Mouse (Mus musculus): ENCODE data around the gene Fras1.

Gene Fras1

DNA sequence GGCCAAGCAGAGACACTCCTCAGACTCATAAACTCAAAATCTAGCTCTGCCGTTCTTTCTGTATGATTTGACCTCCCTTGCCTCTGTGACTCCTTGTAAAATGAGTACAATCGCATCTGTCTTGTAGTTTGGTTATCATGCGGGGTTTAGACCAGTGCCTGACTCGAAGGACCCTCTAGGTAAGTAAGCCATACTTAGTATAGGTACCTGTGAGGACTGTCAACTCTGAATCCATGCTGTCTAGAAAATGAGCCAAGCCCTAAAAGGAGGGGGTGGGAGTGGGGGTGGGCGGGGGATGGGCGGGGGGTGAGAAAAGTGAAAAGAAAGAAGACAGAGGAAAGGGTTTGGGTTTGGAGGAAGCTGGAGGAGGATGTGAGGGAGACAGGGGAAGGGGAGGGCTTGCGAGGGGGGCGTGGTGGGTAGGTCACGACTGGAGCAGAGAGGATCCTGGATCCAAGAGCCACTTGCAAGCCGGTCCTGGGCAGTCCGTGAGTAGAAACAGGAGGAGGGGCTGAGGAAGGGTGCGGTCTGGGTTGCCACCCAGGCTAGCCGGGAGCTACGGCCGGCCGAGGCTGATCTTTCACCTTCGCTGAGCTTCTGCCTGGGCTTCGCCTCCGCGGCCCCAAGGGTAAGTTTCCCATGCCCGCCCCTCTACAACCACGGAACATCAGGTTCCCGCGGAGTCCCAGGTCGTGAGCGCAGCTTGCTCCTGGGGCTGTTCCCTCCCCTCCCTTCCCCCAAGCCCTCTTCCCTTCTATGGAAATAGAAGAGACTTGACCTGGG, 419.4 kb downstream of the Fras1 start, which contains the start of gene Anxa3:
Gene Anxa3, plus strand, starts transcription at position 404 of the 783 bp plus-strand sequence.
- DNase-seq (ENCODE audit: low spot score): no peak

- DNase-seq (ENCODE audit: low spot score): no peak
These were observed 420.3 kb downstream of the Fras1 start for GRCm38 (mm10) chr5:96793953-96794635.

- DNase-seq (ENCODE audit: low spot score): no peak
These were observed 422.0 kb downstream of the Fras1 start for GRCm38 (mm10) chr5:96795752-96796151.

DNA sequence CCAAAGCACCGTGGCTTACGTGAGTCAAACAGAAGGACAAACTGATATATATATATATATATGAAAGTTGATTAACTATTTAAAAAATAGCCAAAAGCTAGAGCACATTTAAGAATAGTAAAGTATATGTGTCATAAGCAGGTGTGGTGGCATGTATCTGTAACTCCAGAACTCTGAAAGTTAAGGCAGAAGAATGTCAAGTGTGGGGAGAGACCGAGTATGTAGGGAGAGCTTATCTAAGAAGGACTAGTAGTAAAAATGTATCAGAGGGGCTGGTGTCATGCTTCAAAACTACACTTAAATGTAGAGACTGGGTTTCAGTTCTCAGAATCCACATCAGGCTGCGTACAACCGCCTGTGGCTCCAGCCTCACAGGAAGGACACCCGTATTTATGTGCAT, 423.7 kb downstream of the Fras1 start:
- no peak for DNase-seq (ENCODE audit: low spot score)

DNA sequence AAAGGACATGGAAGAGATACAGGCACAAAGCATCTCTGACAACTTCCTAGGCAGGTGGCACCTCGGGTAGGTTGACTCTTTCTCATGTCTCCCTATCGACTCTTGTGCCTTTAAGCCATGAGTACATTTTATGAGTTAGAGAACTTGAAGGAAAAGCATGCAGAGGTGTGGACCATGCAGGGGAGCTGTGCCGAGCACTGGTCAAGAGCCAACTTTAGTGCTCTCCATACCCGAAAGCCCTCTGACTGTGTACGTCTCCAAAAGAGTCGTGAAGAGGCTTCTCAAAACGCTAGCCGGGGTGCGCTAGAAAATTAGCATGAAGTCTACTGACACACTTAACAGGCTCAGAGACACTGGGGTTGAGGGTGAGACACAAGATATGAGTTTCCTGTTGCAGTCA, 425.4 kb downstream of the Fras1 start:
- no peak for DNase-seq (ENCODE audit: low spot score)

DNA sequence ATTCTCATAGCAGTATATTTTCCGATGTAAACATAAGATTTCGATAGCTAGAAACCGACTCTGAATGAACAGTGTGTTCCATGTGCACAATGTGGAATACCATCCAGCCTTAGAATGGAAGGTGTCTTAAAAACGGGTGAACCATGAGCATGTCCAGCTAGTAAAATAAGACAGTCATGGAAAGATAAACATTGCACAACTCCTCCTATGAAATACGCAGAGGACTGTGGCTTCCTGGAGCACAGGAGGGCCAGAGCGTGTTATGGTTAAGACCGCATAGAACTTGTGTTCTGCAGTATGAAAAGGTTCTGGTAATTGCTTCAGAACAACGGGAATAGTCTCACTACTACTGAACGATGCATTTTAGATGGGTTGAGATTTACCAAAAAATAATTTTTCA, 426.2 kb downstream of the Fras1 start:
- no peak for DNase-seq (ENCODE audit: low spot score)

- no peak for DNase-seq (ENCODE audit: low spot score)
These were observed 428.4 kb downstream of the Fras1 start for GRCm38 (mm10) chr5:96802185-96802584.

GRCm38 (mm10) chr5:96803091-96803490, 429.3 kb downstream of the Fras1 start:
- no peak for DNase-seq (ENCODE audit: low spot score)

GRCm38 (mm10) chr5:96804304-96804703, 430.5 kb downstream of the Fras1 start:
- no peak for DNase-seq (ENCODE audit: low spot score)

DNA sequence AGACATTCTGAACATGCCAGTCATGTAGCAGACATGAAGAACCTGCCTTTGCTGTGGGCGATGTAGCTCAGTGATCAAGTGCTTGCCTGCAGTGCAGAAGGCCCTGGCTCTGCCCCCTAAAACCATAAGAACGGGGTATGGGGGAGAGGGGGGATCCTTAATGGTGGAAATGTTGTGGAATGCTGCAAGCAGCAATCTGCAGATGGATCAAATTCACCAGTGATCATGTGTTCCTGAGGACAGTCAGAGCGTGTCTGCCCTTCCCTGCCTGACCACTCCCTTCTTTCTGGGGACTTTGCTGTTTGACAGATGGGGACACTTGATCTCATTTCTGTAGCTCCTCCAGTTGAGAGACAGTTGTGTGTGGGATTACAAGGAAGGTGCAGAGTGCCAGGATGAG, 431.1 kb downstream of the Fras1 start:
- no peak for DNase-seq (ENCODE audit: low spot score)

GRCm38 (mm10) chr5:96810620-96811019, 436.9 kb downstream of the Fras1 start:
- DNase-seq (ENCODE audit: low spot score): no peak

DNA sequence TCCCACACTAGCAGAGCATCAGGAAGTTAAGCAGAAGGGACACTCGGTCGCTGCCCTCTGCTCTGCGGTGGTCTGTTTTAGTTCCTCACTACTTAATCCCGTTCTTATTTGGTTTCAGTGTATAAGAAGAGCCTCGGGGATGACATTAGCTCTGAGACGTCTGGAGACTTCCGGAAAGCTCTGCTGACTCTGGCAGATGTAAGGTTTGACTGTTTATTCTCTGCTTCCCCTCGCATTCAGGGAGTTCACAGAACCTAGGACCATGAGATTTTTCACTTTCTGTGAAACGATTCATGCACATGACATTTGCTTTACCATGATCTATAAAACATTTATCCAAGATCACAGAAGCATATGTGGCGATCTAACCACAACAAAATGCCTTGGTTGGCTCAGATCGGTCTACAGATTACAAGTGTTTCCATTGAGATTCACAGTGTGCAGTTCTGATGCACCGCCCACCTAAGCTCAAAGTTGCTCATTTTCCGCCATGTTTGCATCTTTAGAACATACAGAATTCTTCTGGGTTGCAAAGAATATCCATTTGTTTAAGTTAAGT, 451.1 kb downstream of the Fras1 start:
- no peak for DNase-seq (ENCODE audit: low spot score)

DNA sequence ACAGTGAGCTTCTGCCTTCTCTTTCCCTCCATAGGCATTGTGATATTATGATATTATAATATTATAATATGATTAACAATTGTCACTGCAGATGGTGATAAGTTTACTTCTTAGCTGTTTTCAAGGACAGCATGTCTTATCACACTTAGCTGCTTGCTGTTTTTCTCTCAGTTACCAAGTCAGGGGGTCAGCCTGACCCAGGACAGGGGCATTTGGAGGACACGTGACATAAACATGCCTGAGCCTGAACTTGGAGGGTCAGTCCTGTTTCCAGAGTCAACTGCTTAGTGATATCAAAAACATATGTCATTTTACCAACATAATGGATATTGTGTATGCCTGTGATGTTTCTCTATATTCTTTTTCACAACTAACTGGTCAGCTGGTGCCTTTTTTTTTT, 453.4 kb downstream of the Fras1 start:
- DNase-seq (ENCODE audit: low spot score): no peak
